Mouse (Mus musculus) layer of hippocampus, postnatal 36 days (tissue): ENCODE data around the gene Frzb. TPM values are rescaled to one million over a fixed set of nuclear protein-coding genes. Genes with fewer than 3 reads are reported as not detected.

Source experiments
- DNase-seq, 2 experiments: peaks; one replicate each; pipeline ENCODE4 v3.0.0; 2022
- total RNA-seq, 2 experiments: library from RNA; stranded (reverse); gene quantifications; 2 replicates each; pipeline ENCODE4 v1.2.3; 2021

Frzb gene
- total RNA-seq, 2 experiments from 2014 or later = 34.4 to 37.4 TPM

- DNase-seq = no peak
Measured at GRCm38 (mm10) chr2:80423116-80423515, 24.3 kb downstream of the Frzb start.

- no peak for DNase-seq
Measured at GRCm38 (mm10) chr2:80421990-80422389, 25.4 kb downstream of the Frzb start.

GRCm38 (mm10) chr2:80416286-80416685, 31.1 kb downstream of the Frzb start:
- no peak for DNase-seq

GRCm38 (mm10) chr2:80414387-80414786, 33.0 kb downstream of the Frzb start:
- DNase-seq = no peak

GRCm38 (mm10) chr2:80413124-80413523, 34.3 kb downstream of the Frzb start:
- DNase-seq = no peak

GRCm38 (mm10) chr2:80409893-80410574, 37.4 kb downstream of the Frzb start:
- no peak for DNase-seq

GRCm38 (mm10) chr2:80404770-80405169, 42.7 kb downstream of the Frzb start:
- no peak for DNase-seq

- DNase-seq = no peak
Measured at GRCm38 (mm10) chr2:80398595-80399099, 48.8 kb downstream of the Frzb start.

GRCm38 (mm10) chr2:80396864-80397263, 50.6 kb downstream of the Frzb start:
- DNase-seq = no peak

- no peak for DNase-seq
Measured at GRCm38 (mm10) chr2:80396057-80396456, 51.4 kb downstream of the Frzb start.

- peak; percentile 56 to 60 for DNase-seq
Measured at GRCm38 (mm10) chr2:80388341-80388740, 59.1 kb downstream of the Frzb start.

GRCm38 (mm10) chr2:80387668-80388067, 59.8 kb downstream of the Frzb start:
- DNase-seq = peak; percentile 4 to 10

- no peak for DNase-seq
Measured at GRCm38 (mm10) chr2:80386255-80386654, 61.2 kb downstream of the Frzb start.

- DNase-seq = no peak
Measured at GRCm38 (mm10) chr2:80384447-80384846, 63.0 kb downstream of the Frzb start.

- DNase-seq = no peak
Measured at GRCm38 (mm10) chr2:80379848-80380247, 67.6 kb downstream of the Frzb start.

GRCm38 (mm10) chr2:80374892-80375291, 72.5 kb downstream of the Frzb start:
- DNase-seq = no peak

GRCm38 (mm10) chr2:80371458-80371857, 76.0 kb downstream of the Frzb start:
- no peak for DNase-seq

Other genes starting within 250 kb of the Frzb start
- not detected for gene Prdx6b, start 155.2 kb downstream of the Frzb start, total RNA-seq
- gene Dnajc10, start 132.2 kb downstream of the Frzb start, total RNA-seq = 10 to 100 TPM; 55.5 to 57.9 TPM
- gene Nckap1, start 133.8 kb upstream of the Frzb start, total RNA-seq = 100 to 1,000 TPM; 562 to 572 TPM
- gene Dusp19, start 169.4 kb upstream of the Frzb start, total RNA-seq = 10 to 100 TPM; 30.4 to 32.5 TPM
- 10 to 100 TPM; 17.4 to 21.2 TPM for gene Nup35, start 169.6 kb upstream of the Frzb start, total RNA-seq